Mouse (Mus musculus) gastrocnemius, postnatal 25 days (tissue): ENCODE data around the gene Nif3l1. TPM values are rescaled to one million over a fixed set of nuclear protein-coding genes. Genes with fewer than 3 reads are reported as not detected.
A peak's percentile ranks its signal among the peaks of the same experiment; 100 is the strongest.

Source experiments
- DNase-seq: peaks from one replicate; pipeline ENCODE4 v3.0.0; 2022
- total RNA-seq, 2 experiments: library from RNA; stranded (reverse); gene quantifications; 1 replicate in 1 of 2; 2 replicates in 1 of 2; pipeline ENCODE4 v1.2.3; 2021

Nif3l1 gene
- total RNA-seq, 2 experiments from 2014 or later, result 6.8 to 8.5 TPM

DNA sequence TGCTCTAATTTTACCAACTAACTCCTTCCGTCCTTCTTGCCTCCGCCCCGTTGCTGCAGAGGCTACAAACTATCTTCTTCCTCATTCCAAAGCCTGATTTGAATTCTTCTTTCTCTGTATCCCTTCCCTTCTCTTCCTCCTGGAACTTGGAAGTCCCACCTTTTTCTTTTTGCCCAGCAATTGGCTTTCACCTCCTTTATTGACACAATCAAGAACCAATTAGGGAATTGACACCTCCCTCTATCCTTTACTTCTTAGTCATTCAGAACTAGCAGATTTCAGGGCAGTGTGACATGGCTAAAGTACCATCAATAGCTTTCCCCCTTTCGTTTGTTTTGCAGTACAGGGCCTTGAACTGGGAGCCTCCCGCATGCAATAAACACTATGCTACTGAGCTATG is 13.2 kb downstream of the Nif3l1 start:
- DNase-seq, result no peak

DNA sequence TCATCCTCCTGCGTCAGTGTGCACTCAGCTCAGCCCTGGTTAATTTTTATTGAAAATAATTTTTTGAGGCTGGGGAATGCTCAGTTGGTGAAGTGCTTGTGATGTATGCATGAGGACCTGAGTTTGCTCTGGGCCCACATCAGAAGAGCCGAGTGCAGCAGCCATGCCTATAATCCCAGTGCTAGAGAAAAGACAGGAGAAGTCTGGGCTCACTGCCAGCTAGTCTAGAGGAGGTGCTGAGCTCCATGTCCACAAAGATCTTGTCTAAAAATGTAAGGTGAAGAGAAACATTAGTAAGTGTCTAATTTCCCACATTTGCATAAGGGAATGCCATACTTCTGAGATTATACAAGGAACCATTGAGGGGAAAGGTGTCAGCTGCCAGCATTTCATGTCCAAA is 13.9 kb downstream of the Nif3l1 start:
- no peak for DNase-seq

DNA sequence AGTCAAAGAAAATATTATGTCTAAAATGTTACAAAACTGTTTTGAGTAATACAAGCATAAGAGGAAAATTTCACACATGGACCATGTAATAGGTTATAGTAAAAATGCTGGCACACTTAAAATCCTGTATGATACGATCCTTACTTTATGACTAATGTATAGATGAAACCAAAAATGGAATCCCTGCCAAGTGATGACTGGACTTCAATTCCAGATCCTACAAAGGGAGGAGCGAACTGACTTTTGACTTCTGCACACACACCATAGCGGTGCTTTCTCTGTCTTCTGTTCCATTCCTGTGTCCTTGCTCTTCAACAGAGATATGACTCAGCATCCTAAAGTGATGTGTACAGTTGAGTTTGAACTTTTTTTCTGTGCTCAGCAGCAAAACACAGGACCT is 15.6 kb downstream of the Nif3l1 start:
- no peak for DNase-seq

GRCm38 (mm10) chr1:58463935-58464334 is 19.0 kb downstream of the Nif3l1 start:
- no peak for DNase-seq

DNA sequence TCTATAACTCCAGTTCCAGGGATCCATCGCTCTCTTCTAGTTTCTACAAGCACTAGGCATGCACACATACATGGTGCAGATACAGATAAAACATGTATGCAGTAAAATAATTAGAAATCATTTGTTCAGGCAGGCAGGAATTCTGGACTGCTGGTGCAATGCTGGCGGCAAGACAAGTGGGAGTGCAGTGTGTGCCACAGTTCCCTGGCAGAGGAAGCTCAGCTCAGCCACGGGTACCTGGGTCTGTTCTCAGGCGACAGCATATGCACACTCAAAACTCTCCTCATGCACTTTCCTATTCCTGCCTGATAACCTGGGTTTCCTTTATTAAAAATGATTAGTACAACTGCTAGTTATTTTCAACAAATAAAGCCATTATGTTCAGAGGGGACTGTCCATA is 20.1 kb downstream of the Nif3l1 start:
- no peak for DNase-seq

DNA sequence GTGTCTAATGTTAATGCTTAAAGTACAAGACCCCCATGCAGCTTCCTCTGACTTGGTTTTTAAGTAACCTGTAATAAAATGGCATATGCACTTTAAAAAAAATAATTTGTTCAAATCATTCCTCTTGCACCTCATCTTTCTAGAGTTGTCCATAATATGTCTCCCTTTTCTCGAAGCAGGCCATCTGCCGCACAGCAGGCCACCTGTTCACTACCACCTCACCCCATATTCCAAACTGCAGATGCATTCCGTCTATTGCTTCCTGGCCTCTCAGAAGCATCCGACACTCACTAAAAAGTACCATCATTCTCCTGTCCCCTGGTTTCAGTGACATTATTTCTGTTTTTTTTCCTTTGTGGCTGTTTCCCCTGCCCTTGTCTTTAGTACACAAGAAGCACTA is 20.6 kb downstream of the Nif3l1 start:
- no peak for DNase-seq

- DNase-seq, result no peak
Measured at GRCm38 (mm10) chr1:58475662-58476061, 30.7 kb downstream of the Nif3l1 start.

DNA sequence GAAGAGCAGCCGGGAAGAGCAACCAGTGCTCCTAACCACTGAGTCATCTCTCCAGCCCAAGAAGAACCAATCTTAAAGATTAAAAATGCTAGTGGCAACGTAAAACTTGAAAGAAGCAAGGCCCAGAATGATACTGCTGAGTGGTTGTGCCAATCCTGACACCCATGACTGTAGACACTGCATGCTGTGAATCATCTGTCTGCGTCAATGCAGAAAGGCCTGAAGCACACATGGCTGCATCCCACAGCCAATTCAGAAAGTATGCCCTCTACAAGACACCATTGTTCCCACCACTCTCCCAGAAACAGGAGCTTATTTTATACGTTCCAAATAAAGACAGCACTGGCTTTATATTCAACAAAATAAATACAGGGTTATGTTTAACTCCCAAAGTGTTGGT is 37.7 kb downstream of the Nif3l1 start:
- DNase-seq, result no peak

- no peak for DNase-seq
Measured at GRCm38 (mm10) chr1:58495603-58496002, 50.7 kb downstream of the Nif3l1 start.

DNA sequence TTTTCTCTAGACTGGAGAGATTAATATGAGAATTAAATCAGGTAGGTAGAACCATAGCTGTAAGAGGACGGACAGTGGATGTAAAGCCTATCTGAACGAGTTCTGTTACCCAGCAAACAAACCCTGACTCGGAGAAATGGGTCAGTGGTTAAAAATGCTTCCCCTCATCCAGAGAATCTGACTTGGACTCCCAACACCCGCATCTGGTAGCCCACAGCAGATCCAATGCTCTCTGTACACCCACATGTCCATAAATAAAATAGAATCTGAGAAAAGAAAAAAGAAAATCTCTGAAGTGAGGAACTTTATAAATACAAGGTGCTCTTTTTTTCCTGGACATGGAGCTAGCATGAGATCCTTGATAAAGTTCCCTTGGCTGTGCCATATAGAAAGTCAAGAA is 52.7 kb downstream of the Nif3l1 start:
- no peak for DNase-seq

- DNase-seq, result no peak
Measured at GRCm38 (mm10) chr1:58498758-58499157, 53.8 kb downstream of the Nif3l1 start.

- no peak for DNase-seq
Measured at GRCm38 (mm10) chr1:58503134-58503533, 58.2 kb downstream of the Nif3l1 start.

GRCm38 (mm10) chr1:58503793-58504370 is 58.9 kb downstream of the Nif3l1 start:
- DNase-seq, result no peak

- DNase-seq, result peak; percentile 94
Measured at GRCm38 (mm10) chr1:58504577-58505254, 59.8 kb downstream of the Nif3l1 start, which contains the start of gene Orc2. Gene Orc2, minus strand, starts transcription at chr1:58505109.

DNA sequence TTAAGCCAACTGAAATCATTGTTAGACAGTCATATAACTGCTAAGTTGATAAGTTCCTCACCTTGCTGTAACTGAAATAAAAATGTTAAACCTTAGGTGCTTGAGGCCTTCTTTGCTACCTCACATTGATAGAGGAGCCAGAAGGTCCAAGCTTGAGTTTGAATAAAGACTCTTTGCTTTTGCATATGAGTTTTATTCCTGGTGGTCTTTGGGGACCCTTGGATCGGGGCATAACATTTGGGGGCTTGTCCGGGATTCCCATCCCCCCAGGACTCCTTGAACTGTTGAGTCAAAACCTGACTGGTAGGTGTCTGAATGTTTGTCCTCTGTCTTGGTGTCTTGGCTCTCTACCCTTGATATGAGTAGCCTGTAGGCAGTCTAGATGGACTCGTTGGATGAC is 62.3 kb downstream of the Nif3l1 start:
- DNase-seq, result no peak

Other genes with a start within 250 kb of the Nif3l1 start
- gene Aox4, start 234.8 kb upstream of the Nif3l1 start, total RNA-seq, result not detected
- not detected for gene Aox2, start 166.8 kb upstream of the Nif3l1 start, total RNA-seq
- gene Bzw1, start 52.3 kb upstream of the Nif3l1 start, total RNA-seq, result 10 to 100 TPM; 43.5 to 49.1 TPM
- gene Clk1, start 21.1 kb upstream of the Nif3l1 start, total RNA-seq, result 10 to 100 TPM; 30.4 to 33.5 TPM
- gene Ppil3, start 335 bp downstream of the Nif3l1 start, total RNA-seq, result 10 to 100 TPM; 17.2 to 17.8 TPM
- gene Orc2, start 60.0 kb downstream of the Nif3l1 start, total RNA-seq, result 10 to 100 TPM; 10.1 to 11.4 TPM
- gene Fam126b, start 141.2 kb downstream of the Nif3l1 start, total RNA-seq, result 10 to 100 TPM; 11.2 to 11.3 TPM
- gene Ndufb3, start 141.2 kb downstream of the Nif3l1 start, total RNA-seq, result 100 to 1,000 TPM; 162 to 175 TPM